Mouse (Mus musculus): ENCODE data around the gene Zbtb16. TPM values are rescaled to one million over a fixed set of nuclear protein-coding genes. Genes with fewer than 3 reads are reported as not detected.
A peak's percentile ranks its signal among the peaks of the same experiment; 100 is the strongest.

Zbtb16 gene
- total RNA-seq, 2 experiments from 2014 or later = 24.7 to 60.1 TPM

GRCm38 (mm10) chr9:48744451-48744850, 91.6 kb downstream of the Zbtb16 start:
- no peak for DNase-seq

GRCm38 (mm10) chr9:48743338-48744285, 92.4 kb downstream of the Zbtb16 start:
- DNase-seq = no peak

GRCm38 (mm10) chr9:48742150-48742549, 93.9 kb downstream of the Zbtb16 start:
- no peak for DNase-seq

DNA sequence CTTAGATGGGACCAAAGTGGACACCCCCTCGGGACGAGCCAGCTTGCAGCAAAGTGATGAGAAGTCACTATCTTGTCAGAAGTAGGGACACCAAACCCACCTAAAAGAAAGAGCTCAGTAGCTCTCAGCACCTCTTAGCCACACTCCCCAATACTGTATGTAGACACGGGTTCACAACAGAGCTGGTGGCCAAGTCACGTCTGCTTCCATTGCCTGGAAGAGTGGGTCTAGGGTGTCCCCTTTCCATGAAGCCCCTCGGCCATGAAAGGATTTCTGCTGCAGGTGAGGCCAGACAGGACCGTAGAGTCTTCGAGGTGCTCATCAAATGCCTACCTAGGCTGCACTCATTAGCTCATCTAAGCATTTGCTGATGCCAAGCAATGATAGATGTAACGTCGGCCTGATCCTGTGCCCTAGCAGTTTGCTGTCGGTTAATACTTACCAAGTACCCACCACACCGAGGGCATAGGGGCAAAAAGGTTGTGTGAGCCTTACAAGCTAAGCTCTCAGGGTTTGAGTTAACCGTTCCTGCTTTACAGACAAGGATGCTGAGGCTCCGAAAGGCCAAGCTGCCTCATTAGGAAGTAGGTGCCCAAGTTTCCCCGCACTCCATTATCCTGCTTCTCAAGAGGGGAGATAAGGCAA, 94.5 kb downstream of the Zbtb16 start:
- no peak for DNase-seq

DNA sequence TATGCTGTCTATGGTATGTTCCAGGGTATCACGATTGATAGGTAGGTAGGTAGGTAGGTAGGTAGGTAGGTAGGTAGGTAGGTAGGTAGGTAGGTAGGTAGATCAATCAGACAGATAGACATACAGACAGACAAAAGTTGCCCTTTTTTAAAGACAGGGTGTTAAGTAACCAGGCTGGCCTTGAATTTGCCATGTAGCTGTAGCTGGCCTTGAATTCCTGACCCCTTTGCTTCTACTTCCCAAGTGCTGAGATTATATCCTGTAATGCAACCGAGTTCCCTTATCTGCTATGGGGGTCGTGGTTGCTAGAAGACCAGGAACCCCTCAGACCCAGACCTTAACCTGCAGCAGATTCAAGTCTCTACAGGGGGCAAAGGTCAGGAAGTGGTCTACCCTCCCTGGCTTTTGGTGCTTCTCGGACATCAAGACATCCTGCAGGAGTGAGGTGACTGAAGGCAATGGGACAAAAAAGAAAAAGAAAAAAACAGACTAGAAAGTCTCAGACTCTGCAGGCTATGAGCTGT, 95.2 kb downstream of the Zbtb16 start:
- no peak for DNase-seq

DNA sequence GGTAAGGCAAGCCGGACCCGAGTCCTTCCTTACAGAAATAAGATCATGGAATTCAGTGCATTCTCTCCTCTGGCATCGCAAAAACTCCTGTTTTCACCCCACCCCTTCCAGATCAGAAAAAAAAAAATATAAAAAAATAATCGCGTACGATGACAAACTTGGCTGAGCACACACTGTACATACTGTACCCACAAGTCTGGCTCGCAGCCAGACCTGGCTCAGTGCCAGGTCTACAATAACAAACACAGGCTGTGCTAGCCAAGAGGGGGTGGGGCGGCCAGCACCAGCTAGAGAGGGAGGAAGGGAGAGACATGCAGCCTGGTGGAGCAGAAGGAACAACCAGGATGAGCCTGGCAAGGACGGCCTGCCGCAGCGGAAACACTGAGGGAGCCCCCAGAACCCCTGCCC, 95.9 kb downstream of the Zbtb16 start:
- DNase-seq = peak; percentile 94

DNA sequence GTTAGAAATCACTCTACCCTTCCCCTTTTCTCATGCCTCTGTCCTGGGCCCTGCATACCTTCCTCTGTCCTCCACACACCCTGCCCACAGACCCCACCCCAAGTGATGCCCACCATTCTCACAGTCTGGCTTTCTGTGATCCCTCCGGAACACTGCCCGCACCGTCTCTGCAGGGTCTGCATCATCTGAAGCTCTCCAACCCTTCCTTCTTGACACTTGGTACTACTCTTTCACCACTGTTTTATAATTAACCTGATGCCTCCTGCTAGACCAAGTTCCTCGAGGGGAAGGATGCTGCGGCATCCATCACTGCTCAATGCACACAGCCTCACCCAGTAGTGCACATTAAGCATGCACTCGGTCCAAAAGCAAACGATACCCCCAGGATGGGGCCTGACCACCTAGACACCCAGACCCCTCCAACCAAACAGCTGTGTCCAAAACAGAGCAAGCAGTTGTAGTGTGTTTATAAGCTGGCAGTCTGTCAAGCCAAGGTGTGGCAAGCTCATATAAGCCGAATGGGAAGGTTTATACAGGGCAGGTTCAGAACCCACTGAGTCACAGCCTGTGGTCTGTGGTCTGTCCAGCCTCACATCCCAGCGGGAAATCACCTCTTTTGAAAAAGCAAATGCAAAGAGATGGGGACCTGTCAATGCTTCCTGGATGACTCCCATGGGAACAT, 97.1 kb downstream of the Zbtb16 start:
- DNase-seq = no peak

GRCm38 (mm10) chr9:48737911-48738310, 98.1 kb downstream of the Zbtb16 start:
- DNase-seq = no peak

DNA sequence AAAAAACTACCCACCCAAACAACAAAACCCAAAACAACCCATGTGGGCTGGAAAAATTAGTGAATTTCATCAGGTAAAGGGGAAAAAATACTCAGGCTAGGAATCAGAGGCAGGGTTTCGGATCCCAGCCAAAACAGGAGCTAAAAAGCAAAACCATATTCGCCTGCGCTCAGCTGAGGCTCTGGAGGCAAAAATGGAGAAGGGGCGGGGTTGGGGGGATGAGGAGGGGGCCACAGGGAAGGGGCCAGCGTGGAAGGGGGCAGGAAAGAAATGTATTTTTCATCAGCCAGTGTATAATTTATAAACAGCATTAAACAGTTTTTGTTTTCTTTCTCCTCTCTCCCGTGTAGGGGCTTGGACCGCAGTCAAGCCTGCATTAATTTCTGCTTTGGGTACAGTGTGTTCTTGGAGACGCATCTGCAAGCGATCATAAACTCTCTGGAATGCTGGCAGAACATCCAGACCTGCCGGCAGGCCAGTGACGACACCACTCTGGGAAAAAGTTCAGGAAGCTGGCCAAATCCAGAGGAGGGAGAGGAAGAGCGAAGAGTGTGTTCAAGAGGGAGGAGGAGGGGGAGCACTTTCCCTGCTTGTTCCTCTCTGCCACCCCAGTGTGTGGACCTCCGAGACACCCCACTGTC, 98.7 kb downstream of the Zbtb16 start:
- peak; percentile 72 for DNase-seq

GRCm38 (mm10) chr9:48736361-48737209, 99.4 kb downstream of the Zbtb16 start:
- no peak for DNase-seq

DNA sequence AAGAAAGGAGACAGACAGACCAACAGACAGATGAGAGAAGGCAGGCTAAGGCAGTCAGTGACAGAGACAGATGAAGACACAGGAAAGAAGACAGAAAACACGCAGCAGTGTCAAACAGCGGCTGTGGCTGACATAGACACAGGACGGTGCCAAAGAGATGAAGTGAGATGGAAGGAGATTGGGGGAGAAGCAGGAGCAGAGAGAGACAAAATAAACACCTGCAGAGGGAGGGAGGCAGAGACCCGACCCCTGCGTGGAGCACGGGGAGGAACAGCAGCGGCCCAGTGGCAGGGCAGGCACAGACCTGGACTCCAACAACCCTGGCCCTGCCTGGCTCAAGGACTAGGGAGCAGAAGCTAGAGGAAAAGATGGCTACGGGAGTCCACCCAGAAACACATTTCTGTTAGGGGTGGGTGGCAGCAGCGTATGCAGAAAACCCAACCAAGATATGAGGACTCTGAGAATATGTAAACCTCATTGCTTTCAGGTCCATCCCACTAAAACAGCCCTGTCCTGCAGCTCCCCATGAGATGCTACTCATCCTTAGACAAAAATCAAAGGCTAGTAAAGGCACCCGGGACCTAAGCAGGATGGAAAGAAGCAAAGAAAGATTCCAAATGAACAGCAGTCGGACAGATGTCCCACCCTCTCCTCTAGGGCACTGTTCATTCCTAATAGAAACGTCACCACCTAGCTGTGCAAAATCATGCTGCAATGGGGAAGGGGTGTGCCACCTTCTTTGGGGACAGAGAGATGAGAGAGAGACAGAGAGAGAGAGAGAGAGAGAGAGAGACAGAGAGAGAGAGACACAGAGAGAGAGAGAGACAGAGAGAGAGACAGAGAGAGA, 100.3 kb downstream of the Zbtb16 start:
- DNase-seq = no peak

GRCm38 (mm10) chr9:48734725-48735465, 101.1 kb downstream of the Zbtb16 start:
- no peak for DNase-seq

- no peak for DNase-seq
Measured at GRCm38 (mm10) chr9:48733817-48734544, 102.0 kb downstream of the Zbtb16 start.

DNA sequence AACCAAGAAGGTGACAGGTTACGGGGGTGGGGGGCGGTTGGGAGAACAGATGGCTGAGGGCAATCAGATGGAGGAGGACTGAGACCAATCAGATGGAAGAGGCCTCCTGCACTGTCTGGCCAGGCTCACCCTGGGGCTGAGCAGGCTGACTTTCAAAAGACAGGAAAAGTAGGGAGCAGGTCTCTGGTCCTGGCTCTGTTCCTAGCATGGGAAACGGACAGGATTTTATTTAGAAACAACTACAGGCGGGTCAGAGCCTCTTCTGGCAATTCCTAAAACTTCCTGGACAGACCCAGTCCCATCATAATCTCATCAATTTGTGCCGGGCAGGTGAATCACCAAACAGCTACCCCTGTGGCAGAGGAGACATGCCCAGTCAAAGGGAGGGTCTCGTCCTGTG, 102.9 kb downstream of the Zbtb16 start:
- no peak for DNase-seq

DNA sequence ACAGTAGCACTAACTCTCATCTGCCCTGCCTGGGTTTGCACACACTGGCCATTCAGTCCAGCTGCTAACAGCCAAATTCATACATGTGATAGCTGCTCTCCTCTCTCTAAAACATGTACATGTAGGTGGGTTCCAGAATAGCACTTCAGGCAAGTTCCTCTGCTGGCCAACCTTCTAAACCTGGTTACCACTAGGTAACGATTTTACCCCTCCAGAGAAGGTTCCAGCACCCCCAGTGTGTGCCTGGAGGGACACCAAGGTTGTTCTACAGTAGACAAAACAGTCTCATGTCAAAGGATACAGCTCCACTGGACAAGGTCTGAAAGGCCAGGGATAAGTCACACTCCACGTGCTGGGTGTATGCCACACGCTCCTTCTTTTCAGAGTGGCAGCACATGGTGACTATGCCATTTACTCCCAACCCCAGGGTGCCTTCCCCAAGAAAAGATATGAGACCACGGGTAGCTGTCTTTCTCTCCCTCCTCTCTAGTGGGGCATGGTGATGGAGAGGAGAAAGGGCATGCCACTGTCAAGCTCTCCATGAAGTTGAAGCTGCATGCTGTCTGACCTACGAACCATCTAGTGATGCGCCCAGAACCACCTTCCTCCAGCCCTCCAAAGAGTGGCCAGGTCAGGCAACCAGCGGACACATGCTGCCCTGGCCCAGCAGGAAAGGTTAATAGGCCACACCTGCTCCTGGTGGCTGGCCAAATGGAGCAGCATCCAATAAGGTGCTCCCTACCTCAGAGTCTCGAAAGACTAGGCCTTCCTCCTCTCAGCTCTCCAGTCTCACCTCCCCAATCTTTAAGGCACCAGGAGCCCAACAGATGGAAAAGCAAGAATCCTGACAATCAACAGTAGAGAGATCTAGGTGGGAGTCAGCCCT, 104.1 kb downstream of the Zbtb16 start:
- DNase-seq = no peak

DNA sequence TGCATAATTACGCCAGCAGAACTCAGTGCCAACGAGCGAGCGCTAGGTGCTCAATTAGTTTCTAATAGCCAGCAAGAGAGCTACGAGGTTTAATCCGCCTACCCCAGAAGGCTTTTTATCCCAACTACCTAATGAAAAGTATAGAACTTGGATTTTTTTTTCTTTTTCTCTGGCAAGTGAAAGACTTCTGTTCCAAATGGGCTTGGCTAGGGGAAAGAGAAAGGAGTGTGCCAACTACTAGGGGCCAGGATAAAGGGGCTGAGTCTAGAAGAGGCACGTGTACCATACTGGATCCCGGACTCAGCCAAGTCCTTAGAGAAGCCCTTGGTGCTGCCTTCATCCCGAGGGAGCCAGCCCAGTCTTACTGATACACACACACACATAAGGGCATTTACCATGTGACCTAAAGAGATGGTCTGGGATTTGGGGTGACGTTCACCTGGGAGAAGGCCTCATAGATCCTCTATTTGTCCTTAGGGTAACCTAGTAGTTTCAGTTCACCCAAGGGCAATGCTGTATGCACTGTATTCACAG, 105.5 kb downstream of the Zbtb16 start:
- DNase-seq = no peak

DNA sequence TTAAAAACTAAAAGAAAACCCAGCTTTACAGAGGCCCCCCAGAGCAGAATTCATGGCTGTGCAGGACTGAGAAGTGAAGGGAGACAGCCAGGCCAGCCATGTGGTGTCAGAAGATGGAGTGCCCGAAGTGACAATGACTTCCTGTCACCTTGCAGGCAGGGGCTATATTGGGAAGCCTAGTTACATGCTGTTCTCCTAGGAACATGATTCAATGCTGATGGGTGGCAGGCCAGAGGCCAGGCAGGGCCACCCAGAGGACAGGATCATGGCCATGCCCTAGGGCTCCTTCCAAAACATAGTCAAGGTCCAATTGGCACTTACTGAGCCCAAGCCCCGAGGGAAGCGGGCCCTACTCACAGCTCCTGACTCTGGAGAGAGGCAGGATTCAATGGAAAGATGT, 106.6 kb downstream of the Zbtb16 start:
- DNase-seq = no peak
